Mouse (Mus musculus) bone marrow, adult 2 months (tissue): ENCODE results near the gene Wrap53. TPM values are rescaled to one million over a fixed set of nuclear protein-coding genes. Genes with fewer than 3 reads are reported as not detected.

Source experiments
- H3K27ac ChIP-seq: fragments of 200-500 bp; 2 replicates; pipeline ENCODE4 v1.5.1; 2012; ENCODE audit warnings: low read depth, mild to moderate bottlenecking, control low read depth, inconsistent platforms, low read length; ENCODE audit not compliant: control insufficient read depth, poor library complexity, insufficient read depth
- H3K4me1 ChIP-seq: fragments of 200-500 bp; 2 replicates; pipeline ENCODE4 v1.6.1; 2011; ENCODE audit warnings: low read length; ENCODE audit not compliant: control insufficient read depth, insufficient read depth
- H3K4me3 ChIP-seq: fragments of 200-500 bp; replicated peaks from 2 replicates; pipeline ENCODE3; 2011; ENCODE audit warnings: mild to moderate bottlenecking, low read depth, low read length, control low read depth; ENCODE audit not compliant: control insufficient read depth
- CTCF ChIP-seq: fragments of 200-500 bp; IDR thresholded peaks from 2 replicates; pipeline ENCODE4 v1.5.1; 2011; ENCODE audit warnings: low read length, control low read depth; ENCODE audit not compliant: control insufficient read depth, insufficient read depth
- POLR2A ChIP-seq: fragments of 200-500 bp; IDR thresholded peaks from 2 replicates; pipeline ENCODE4 v1.6.1; 2011; ENCODE audit warnings: low read depth, mild to moderate bottlenecking, control low read depth, low read length, borderline replicate concordance; ENCODE audit not compliant: control insufficient read depth
- WGBS: fragments of 180-500 bp; shearing (Covaris S2); methylation state at CpG from one replicate; pipeline ENCODE4 v1.1.7; 2018; 5-methylcytosine and 5-hydroxymethylcytosine counted together
- polyA plus RNA-seq: library from polyadenylated mRNA; stranded (reverse); fragments of >200 nt; gene quantifications from 2 replicates; pipeline ENCODE4 v1.2.4, GENCODE M21; 2011; ENCODE audit warnings: low replicate concordance; ENCODE audit not compliant: missing spikeins, insufficient read depth, insufficient read length

The Wrap53 gene
- polyA plus RNA-seq, 1 experiment = 36.2 TPM

- no peak overlapping the region for H3K27ac ChIP-seq
- H3K4me3 ChIP-seq = no peak overlapping the region
- no peak for TF ChIP-seq POLR2A
- TF ChIP-seq CTCF = no peak
- peaks cover under 1% of the 10 kb centered on the region for H3K4me1 ChIP-seq
- 68% methylated on average over 9 of the region's 9 CpGs for whole genome bisulfite sequencing
Measured at GRCm38 (mm10) chr11:69525661-69526060, 54.4 kb downstream of the Wrap53 start.

- Histone ChIP-seq H3K4me1 (peaks cover 2% of the 10 kb centered on the region), H3K4me3 (no peak overlapping the region), H3K27ac (no peak overlapping the region)
- WGBS = 78% methylated on average over 4 of the region's 4 CpGs
- TF ChIP-seq CTCF (no peak), POLR2A (no peak)
Measured at GRCm38 (mm10) chr11:69523651-69524050, 56.4 kb downstream of the Wrap53 start.

GRCm38 (mm10) chr11:69521526-69522149, 58.4 kb downstream of the Wrap53 start:
- Histone ChIP-seq H3K4me3 (no peak overlapping the region), H3K27ac (no peak overlapping the region), H3K4me1 (peaks cover 2% of the 10 kb centered on the region)
- TF ChIP-seq POLR2A (no peak), CTCF (no peak)
- 63% methylated on average over 9 of the region's 9 CpGs for WGBS

GRCm38 (mm10) chr11:69519976-69520375, 60.1 kb downstream of the Wrap53 start:
- Histone ChIP-seq H3K4me3 (no peak overlapping the region), H3K4me1 (peaks cover 2% of the 10 kb centered on the region), H3K27ac (no peak overlapping the region)
- 57% methylated on average over 4 of the region's 4 CpGs for WGBS
- TF ChIP-seq POLR2A = no peak
- TF ChIP-seq CTCF = no peak

GRCm38 (mm10) chr11:69516661-69517060, 63.4 kb downstream of the Wrap53 start:
- no peak for TF ChIP-seq POLR2A
- peaks cover 2% of the 10 kb centered on the region for H3K4me1 ChIP-seq
- peak overlapping the region; percentile 78 for H3K27ac ChIP-seq
- WGBS = 49% methylated on average over 3 of the region's 3 CpGs
- H3K4me3 ChIP-seq = no peak overlapping the region

- Histone ChIP-seq H3K27ac (peak overlapping the region; percentile 78), H3K4me1 (peaks cover 2% of the 10 kb centered on the region), H3K4me3 (no peak overlapping the region)
- WGBS = 36% methylated on average over 15 of the region's 15 CpGs
- TF ChIP-seq CTCF = no peak
- no peak for TF ChIP-seq POLR2A
Measured at GRCm38 (mm10) chr11:69516151-69516640, 63.9 kb downstream of the Wrap53 start.

- Histone ChIP-seq H3K27ac (no peak overlapping the region), H3K4me3 (no peak overlapping the region), H3K4me1 (no peaks in the 10 kb centered on the region; the same call in none of the 2 replicates)
- TF ChIP-seq POLR2A = no peak
- peak; percentile 67 for TF ChIP-seq CTCF
- 8% methylated on average over 6 of the region's 6 CpGs for WGBS
Measured at GRCm38 (mm10) chr11:69513840-69514239, 66.2 kb downstream of the Wrap53 start.

Other genes starting within 250 kb of the Wrap53 start
- 1.7 TPM in 1 of 2 replicates, not detected in the other for gene Rnf227, start 239.8 kb downstream of the Wrap53 start, polyA plus RNA-seq
- 49.6 and 54.5 TPM in 2 replicates for gene Chd3, start 210.8 kb downstream of the Wrap53 start, polyA plus RNA-seq
- gene Naa38, start 184.8 kb downstream of the Wrap53 start, polyA plus RNA-seq = 23.1 and 43.9 TPM in 2 replicates
- gene Cyb5d1, start 184.6 kb downstream of the Wrap53 start, polyA plus RNA-seq = 5.1 and 9.1 TPM in 2 replicates
- 1.6 TPM in 1 of 2 replicates, not detected in the other for gene Tmem88, start 182.0 kb downstream of the Wrap53 start, polyA plus RNA-seq
- gene Kdm6b, start 166.6 kb downstream of the Wrap53 start, polyA plus RNA-seq = 13.7 and 29.2 TPM in 2 replicates
- gene Dnah2, start 31.1 kb downstream of the Wrap53 start, polyA plus RNA-seq = 0.90 and 1.4 TPM in 2 replicates
- gene Efnb3, start 20.1 kb downstream of the Wrap53 start, polyA plus RNA-seq = 1.9 and 2.2 TPM in 2 replicates
- gene Trp53, start 104 bp upstream of the Wrap53 start, polyA plus RNA-seq = 34.5 and 71.7 TPM in 2 replicates
- 12.1 and 16.9 TPM in 2 replicates for gene Atp1b2, start 25.7 kb upstream of the Wrap53 start, polyA plus RNA-seq
- not detected in 2 replicates for gene Shbg, start 37.6 kb upstream of the Wrap53 start, polyA plus RNA-seq
- gene Sat2, start 41.8 kb upstream of the Wrap53 start, polyA plus RNA-seq = 1.4 and 2.4 TPM in 2 replicates
- gene Fxr2, start 52.7 kb upstream of the Wrap53 start, polyA plus RNA-seq = 32.3 and 66.3 TPM in 2 replicates
- gene Sox15, start 75.1 kb upstream of the Wrap53 start, polyA plus RNA-seq = not detected in 2 replicates
- gene Mpdu1, start 82.4 kb upstream of the Wrap53 start, polyA plus RNA-seq = 62.4 and 109 TPM in 2 replicates
- 28.0 and 51.6 TPM in 2 replicates for gene Cd68, start 85.9 kb upstream of the Wrap53 start, polyA plus RNA-seq
- 268 and 540 TPM in 2 replicates for gene Eif4a1, start 92.2 kb upstream of the Wrap53 start, polyA plus RNA-seq
- 46.3 and 67.8 TPM in 2 replicates for gene Senp3, start 101.8 kb upstream of the Wrap53 start, polyA plus RNA-seq
- 2.3 and 3.1 TPM in 2 replicates for gene Tnfsf13, start 105.5 kb upstream of the Wrap53 start, polyA plus RNA-seq
- 4.2 and 7.1 TPM in 2 replicates for gene Tnfsf12, start 115.6 kb upstream of the Wrap53 start, polyA plus RNA-seq
- 7.6 and 17.0 TPM in 2 replicates for gene Tnfsfm13, start 115.8 kb upstream of the Wrap53 start, polyA plus RNA-seq
- 28.8 and 49.2 TPM in 2 replicates for gene Polr2a, start 178.4 kb upstream of the Wrap53 start, polyA plus RNA-seq
- not detected in 2 replicates for gene Slc35g3, start 181.7 kb upstream of the Wrap53 start, polyA plus RNA-seq
- gene Zbtb4, start 185.7 kb upstream of the Wrap53 start, polyA plus RNA-seq = 8.4 and 13.8 TPM in 2 replicates
- gene Chrnb1, start 215.7 kb upstream of the Wrap53 start, polyA plus RNA-seq = 1.8 and 3.5 TPM in 2 replicates
- gene Fgf11, start 221.6 kb upstream of the Wrap53 start, polyA plus RNA-seq = 0.32 and 1.00 TPM in 2 replicates
- not detected in 2 replicates for gene Tmem102, start 225.4 kb upstream of the Wrap53 start, polyA plus RNA-seq
- not detected in 2 replicates for gene Gm39566, start 235.0 kb upstream of the Wrap53 start, polyA plus RNA-seq
- not detected in 2 replicates for gene Spem2, start 238.2 kb upstream of the Wrap53 start, polyA plus RNA-seq
- not detected in 2 replicates for gene Spem1, start 241.9 kb upstream of the Wrap53 start, polyA plus RNA-seq